Comparison of ENCODE assay signal across 11 mouse cellular contexts in genomic region chr3:122788314-122788713, GRCm38 (mm10). TPM values are rescaled to one million over a fixed set of nuclear protein-coding genes. Genes with fewer than 3 reads are reported as not detected.
DNase-seq lines count a peak whose midpoint lies in the region; ATAC-seq and TF ChIP-seq lines count a peak whose summit lies in the region.
"Had no signal": no experiment of that assay in that cellular context is flagged by ENCODE, and none has a peak within 500 bp of the region (broad histone marks: within the 10 kb centered on the region; RNA-seq: fewer than 3 reads in every experiment).

No protein-coding gene starts in this region.

- no peak overlapping the region for H3K4me3 ChIP-seq in midbrain, embryonic 11.5 days (ENCODE audit: low read depth, low read length)
- no peak overlapping the region for H3K4me3 ChIP-seq in midbrain, embryonic 13.5 days (replicated peaks)
- no peak overlapping the region for H3K4me3 ChIP-seq in left cerebral cortex, adult 2 months
- no peak overlapping the region for H3K4me3 ChIP-seq in intestine, embryonic 16.5 days (ENCODE audit: low read length)
- H3K4me3 ChIP-seq: liver, embryonic 12.5 days had no signal

- no peak overlapping the region for H3K4me2 ChIP-seq in midbrain, embryonic 11.5 days
- no peak overlapping the region for H3K4me2 ChIP-seq in midbrain, embryonic 13.5 days (replicated peaks)
- H3K4me2 ChIP-seq in intestine, embryonic 16.5 days (ENCODE audit: low read depth, low read length), result no peak overlapping the region
- H3K4me2 ChIP-seq: liver, embryonic 12.5 days had no signal

- H3K9ac ChIP-seq in midbrain, embryonic 11.5 days (ENCODE audit: low read length), result no peak overlapping the region
- no peak overlapping the region for H3K9ac ChIP-seq in midbrain, embryonic 13.5 days (replicated peaks)
- no peak overlapping the region for H3K9ac ChIP-seq in intestine, embryonic 16.5 days (ENCODE audit: low read depth, low read length)
- H3K9ac ChIP-seq: liver, embryonic 12.5 days had no signal

- no peaks in the 10 kb centered on the region for H3K27me3 ChIP-seq in midbrain, embryonic 11.5 days (ENCODE audit: control insufficient read depth, insufficient read depth, low read length)
- no peaks in the 10 kb centered on the region for H3K27me3 ChIP-seq in midbrain, embryonic 13.5 days
- H3K27me3 ChIP-seq in intestine, embryonic 16.5 days (replicated peaks; ENCODE audit: control insufficient read depth, insufficient read depth, low read length), result no peaks in the 10 kb centered on the region
- H3K27me3 ChIP-seq: liver, embryonic 12.5 days had no signal

- DNase-seq in midbrain, embryonic 11.5 days (ENCODE audit: low spot score, missing footprints), result peak; percentile 60
- peak; percentile 30 to 66 for DNase-seq in left cerebral cortex, adult 2 months (ENCODE audit: extremely low spot score in 1 of 2, low spot score in 2 of 2)
- peak; percentile 53 for DNase-seq in right cerebral cortex, postnatal 4 days
- no peak for DNase-seq in ovary, postnatal 10 days (ENCODE audit: low spot score)
- no peak for DNase-seq in adrenal gland, adult 2 months
- DNase-seq: heart, adult 18-20 months had no signal

- H3K9me3 ChIP-seq in midbrain, embryonic 11.5 days (ENCODE audit: control insufficient read depth, low read length), result no peaks in the 10 kb centered on the region
- H3K9me3 ChIP-seq in midbrain, embryonic 13.5 days, result no peaks in the 10 kb centered on the region
- H3K9me3 ChIP-seq in intestine, embryonic 16.5 days (ENCODE audit: control insufficient read depth, low read length), result peaks cover 4% of the 10 kb centered on the region
- H3K9me3 ChIP-seq: liver, embryonic 12.5 days had no signal

- ATAC-seq in midbrain, embryonic 11.5 days (ENCODE audit: low FRiP score), result no peak
- ATAC-seq in midbrain, embryonic 13.5 days, result no peak
- ATAC-seq in frontal cortex, adult (ENCODE audit: low TSS enrichment), result peak; percentile 96
- no peak for ATAC-seq in intestine, embryonic 16.5 days
- ATAC-seq: liver, embryonic 12.5 days had no signal

- H3K4me1 ChIP-seq in midbrain, embryonic 11.5 days (ENCODE audit: control insufficient read depth, insufficient read depth, low read length), result no peaks in the 10 kb centered on the region
- no peaks in the 10 kb centered on the region for H3K4me1 ChIP-seq in midbrain, embryonic 13.5 days (replicated peaks)
- H3K4me1 ChIP-seq in intestine, embryonic 16.5 days (ENCODE audit: control insufficient read depth, insufficient read depth, low read length), result no peaks in the 10 kb centered on the region
- H3K4me1 ChIP-seq: liver, embryonic 12.5 days had no signal

- no peaks in the 10 kb centered on the region for H3K36me3 ChIP-seq in midbrain, embryonic 11.5 days (ENCODE audit: control insufficient read depth, insufficient read depth, low read length)
- H3K36me3 ChIP-seq in midbrain, embryonic 13.5 days, result peaks cover 6% of the 10 kb centered on the region
- H3K36me3 ChIP-seq in intestine, embryonic 16.5 days (ENCODE audit: control insufficient read depth, insufficient read depth, low read length), result peaks cover 14% of the 10 kb centered on the region

- no peak for TF ChIP-seq CTCF in left cerebral cortex, adult 2 months (IDR thresholded peaks at IDR 0.05)

- no peak overlapping the region for H3K27ac ChIP-seq in midbrain, embryonic 11.5 days (ENCODE audit: low read depth, low read length)
- H3K27ac ChIP-seq in midbrain, embryonic 13.5 days, result no peak overlapping the region
- no peak overlapping the region for H3K27ac ChIP-seq in left cerebral cortex, adult 2 months
- no peak overlapping the region for H3K27ac ChIP-seq in intestine, embryonic 16.5 days (ENCODE audit: low read length)
- H3K27ac ChIP-seq: kidney, postnatal 0 days; liver, embryonic 12.5 days had no signal

- intact Hi-C loops in left cerebral cortex, adult 2 months (cut with DNase I), result loop anchor here (5.0 to 10.0 kb wide), 2 partner anchors 114 to 474 kb away; no protein-coding TSS in a partner anchor

- 98% methylated on average over 9 of the region's 9 CpGs for WGBS in midbrain, embryonic 11.5 days
- WGBS in midbrain, embryonic 13.5 days, result 90% methylated on average over 9 of the region's 9 CpGs
- WGBS in intestine, embryonic 16.5 days, result 95% methylated on average over 9 of the region's 9 CpGs

RNA-seq across cellular contexts. Expression of gene Pde5a, which starts 59.6 kb away (rescaled TPM):
- 3.8 and 4.6 TPM in 2 replicates for polyA plus RNA-seq in midbrain, embryonic 11.5 days (2014; fragmentation: Nextera tagmentation; extraction: Ambion mirVana)
- polyA plus RNA-seq in midbrain, embryonic 13.5 days (2015; fragmentation: Nextera tagmentation; extraction: Ambion mirVana), result 2.8 and 3.2 TPM in 2 replicates
- total RNA-seq in left cerebral cortex, adult 2 months (2021), result 10 to 100 TPM; 15.6 to 21.1 TPM
- total RNA-seq in adrenal gland, adult 2 months (2021), result 10 to 100 TPM; 46.5 to 48.8 TPM
- polyA plus RNA-seq in adrenal gland, adult 2 months (2012; rRNA removed), result 4.6 and 7.3 TPM in 2 replicates
- 8.4 and 9.0 TPM in 2 replicates for polyA plus RNA-seq in intestine, embryonic 16.5 days (2015; fragmentation: Nextera tagmentation; extraction: Ambion mirVana)

Comparison
In these comparisons a context has a peak if more than half of its experiments do, and no peak if none do; other contexts are left out.
1. DNase-seq: peak in midbrain, embryonic 11.5 days (single experiment), left cerebral cortex, adult 2 months (2 of 2) and right cerebral cortex, postnatal 4 days (single experiment); none in ovary, postnatal 10 days (single experiment) and adrenal gland, adult 2 months (single experiment).